Mouse (Mus musculus) adipocyte (in vitro differentiated cells): ENCODE data around the gene Rcbtb1.
"Not testable (repeated sequence)": the region's sequence is repeated elsewhere in the genome, so short reads cannot be mapped to it uniquely, and the experiment has no call there.

Source experiments
- DNase-seq: peaks from one replicate; pipeline ENCODE4 v3.0.0-alpha.2; 2016; ENCODE audit warnings: low spot score

Rcbtb1 gene

GRCm38 (mm10) chr14:59200711-59201603 is at the start of gene Rcbtb1:
Rcbtb1 (plus strand) TSS chr14:59201209.
- peak; percentile 88 for DNase-seq

GRCm38 (mm10) chr14:59155589-59155988 is 45.4 kb upstream of the Rcbtb1 start:
- peak; percentile 42 for DNase-seq

- DNase-seq, result no peak
Observed at GRCm38 (mm10) chr14:59157016-59157698, 43.9 kb upstream of the Rcbtb1 start.

DNA sequence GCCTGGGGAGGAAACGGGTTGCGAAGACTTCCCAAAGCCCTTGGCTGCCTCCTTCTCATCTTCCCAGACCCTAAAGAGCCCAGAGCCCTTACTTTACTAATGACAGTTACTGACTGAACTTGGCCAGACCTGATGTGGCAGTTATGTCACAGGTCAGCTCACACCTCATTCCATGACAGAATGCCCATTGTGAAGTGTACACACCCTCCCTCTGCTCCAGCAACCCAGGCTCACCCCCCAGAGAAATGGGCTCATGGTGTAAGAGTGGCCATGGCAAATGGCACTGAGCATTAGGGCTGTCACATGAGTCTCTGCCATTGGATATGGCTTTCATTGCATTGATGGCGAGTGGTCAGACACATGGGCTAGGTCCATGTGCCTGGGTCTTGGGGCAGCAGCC is 22.4 kb upstream of the Rcbtb1 start, which contains the start of gene Gm5142:
Gene Gm5142 (minus strand): TSS at position 101 of the 400 bp plus-strand sequence.
- no peak for DNase-seq

- no peak for DNase-seq
Observed at GRCm38 (mm10) chr14:59182732-59183131, 18.3 kb upstream of the Rcbtb1 start.

DNA sequence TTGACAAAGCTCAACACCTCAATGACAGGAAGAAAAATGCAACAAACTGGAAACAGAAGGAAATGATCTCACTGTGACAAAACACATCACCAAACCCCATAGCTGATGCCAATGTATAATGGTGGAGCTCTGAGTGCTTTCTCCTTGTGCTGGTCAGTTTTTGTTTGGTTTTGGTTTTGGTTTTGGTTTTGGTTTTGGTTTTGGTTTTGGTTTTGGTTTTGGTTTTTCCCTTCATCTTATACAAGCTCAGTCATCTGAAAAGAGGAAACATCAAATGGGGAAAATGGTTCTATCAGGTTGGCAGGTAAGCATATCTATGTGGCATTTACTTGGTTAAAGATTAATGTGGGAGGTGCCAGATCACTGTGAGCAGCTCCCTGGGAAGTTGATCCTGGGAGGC is 15.5 kb upstream of the Rcbtb1 start:
- no peak for DNase-seq

DNA sequence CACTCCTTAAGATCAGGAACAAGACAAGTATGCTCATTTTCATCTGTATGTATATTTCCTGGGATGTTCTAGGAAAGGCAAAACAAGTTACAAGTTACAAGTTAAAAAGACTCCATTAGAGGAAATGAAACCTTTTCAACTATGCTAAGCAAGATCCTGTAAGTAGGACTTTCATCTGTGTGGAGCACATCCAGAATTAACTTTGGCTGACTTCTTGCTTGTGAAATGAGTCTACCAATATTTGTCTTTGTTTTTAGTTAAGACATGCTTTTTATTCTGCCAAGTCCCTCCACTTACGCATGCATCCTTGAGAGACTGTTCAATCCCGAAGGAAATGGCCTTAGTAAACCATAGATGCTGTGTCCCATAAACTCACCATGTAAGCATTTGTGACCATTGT is 14.9 kb upstream of the Rcbtb1 start:
- no peak for DNase-seq

- DNase-seq, result no peak
Observed at GRCm38 (mm10) chr14:59201604-59202215, 701 bp downstream of the Rcbtb1 start.

GRCm38 (mm10) chr14:59205461-59205860 is 4.5 kb downstream of the Rcbtb1 start:
- DNase-seq, result no peak

DNA sequence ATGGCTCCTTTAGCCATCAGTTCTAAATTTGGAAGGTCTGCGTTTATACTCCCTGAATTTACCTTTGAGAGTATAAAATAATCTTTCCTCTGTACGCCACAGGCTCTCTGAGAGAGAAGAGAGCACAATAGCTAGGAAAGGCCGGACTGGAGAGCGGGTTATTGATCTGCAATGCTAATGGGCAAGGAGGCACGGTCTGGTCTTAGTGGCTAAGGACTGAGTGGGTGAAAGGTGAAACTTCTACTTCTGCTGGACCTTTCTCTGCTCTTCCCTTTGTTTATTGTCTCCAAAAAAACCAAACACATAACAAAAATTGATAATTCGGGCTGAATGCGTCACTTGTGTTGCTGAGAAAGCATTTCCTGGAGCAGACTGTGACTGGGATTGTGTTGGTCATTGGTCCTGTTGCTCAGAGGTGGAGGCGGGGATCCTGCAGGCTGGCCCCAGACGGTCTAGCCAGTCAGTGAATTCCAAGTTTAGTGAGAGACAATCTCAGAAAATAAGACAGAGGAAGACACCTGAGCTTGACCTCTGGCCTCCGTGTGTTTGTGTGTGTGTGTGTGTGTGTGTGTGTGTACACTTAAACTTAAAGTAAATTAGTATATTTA is 5.1 kb downstream of the Rcbtb1 start:
- no peak for DNase-seq

DNA sequence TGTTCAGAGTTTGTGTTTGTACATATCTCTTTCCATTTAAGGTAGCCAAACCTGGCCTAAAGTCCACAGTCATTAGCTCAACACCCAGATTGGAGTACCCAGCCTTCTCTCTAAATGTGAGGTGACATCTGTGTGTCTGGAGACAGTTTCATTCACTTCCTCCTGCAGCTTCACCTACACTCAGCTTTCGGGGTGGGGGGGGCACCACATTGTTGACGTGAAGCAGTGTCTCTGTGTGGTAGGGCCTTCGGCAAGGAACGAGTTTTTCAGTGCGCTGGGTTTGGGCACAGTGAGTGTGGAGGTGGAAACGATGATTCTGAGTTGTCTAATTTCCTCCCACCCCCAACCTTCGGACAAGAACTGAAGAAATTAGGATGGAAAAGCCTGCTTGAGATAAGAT is 8.0 kb downstream of the Rcbtb1 start:
- DNase-seq, result no peak

DNA sequence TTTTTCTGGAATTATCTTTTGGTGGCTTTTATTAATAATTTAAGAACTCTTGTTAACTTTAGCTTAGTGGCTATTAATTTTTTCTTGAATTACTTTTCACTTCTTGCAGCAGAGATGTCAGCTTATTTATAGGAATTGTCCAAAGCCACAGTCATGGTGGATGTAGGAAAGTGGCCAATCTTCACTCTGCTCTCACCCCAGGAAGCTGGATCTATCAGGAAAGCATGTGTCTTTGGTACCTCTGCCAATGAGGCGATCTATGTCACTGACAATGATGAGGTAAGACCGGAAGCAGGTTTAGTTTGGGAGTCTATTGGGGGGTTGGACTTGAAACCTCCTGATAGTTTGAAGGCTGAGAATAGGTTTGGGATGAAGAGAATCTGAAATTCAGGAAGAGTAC is 8.8 kb downstream of the Rcbtb1 start:
- no peak for DNase-seq

- no peak for DNase-seq
Observed at GRCm38 (mm10) chr14:59219241-59219640, 18.2 kb downstream of the Rcbtb1 start.

- no peak for DNase-seq
Observed at GRCm38 (mm10) chr14:59226240-59226639, 25.2 kb downstream of the Rcbtb1 start.

- DNase-seq, result no peak
Observed at GRCm38 (mm10) chr14:59229822-59230221, 28.8 kb downstream of the Rcbtb1 start.

GRCm38 (mm10) chr14:59230331-59230966 is 29.4 kb downstream of the Rcbtb1 start:
- DNase-seq, result no peak

DNA sequence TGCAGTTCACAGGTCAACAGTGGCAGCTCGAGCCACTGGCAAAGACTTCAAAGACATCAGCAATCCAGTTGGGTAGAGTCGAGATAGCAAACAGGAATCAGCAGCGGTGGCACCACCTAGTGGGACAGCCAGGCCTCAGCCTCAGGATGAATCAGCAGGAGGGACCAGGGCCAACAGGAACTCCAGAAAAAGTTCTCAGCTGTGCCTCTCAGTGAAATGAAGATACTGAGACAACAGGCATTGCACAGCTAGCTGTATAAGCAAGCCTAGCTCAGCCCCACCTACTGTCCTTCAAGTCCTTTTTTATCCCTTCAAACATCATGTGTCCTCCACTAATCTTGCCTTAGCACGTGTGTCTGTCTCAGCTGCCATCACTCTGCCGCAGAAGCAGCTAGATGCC is 31.0 kb downstream of the Rcbtb1 start:
- DNase-seq, result peak; percentile 61

GRCm38 (mm10) chr14:59233635-59234034 is 32.6 kb downstream of the Rcbtb1 start:
- no peak for DNase-seq

- peak; percentile 40 for DNase-seq
Observed at GRCm38 (mm10) chr14:59250350-59250749, 49.3 kb downstream of the Rcbtb1 start.

DNA sequence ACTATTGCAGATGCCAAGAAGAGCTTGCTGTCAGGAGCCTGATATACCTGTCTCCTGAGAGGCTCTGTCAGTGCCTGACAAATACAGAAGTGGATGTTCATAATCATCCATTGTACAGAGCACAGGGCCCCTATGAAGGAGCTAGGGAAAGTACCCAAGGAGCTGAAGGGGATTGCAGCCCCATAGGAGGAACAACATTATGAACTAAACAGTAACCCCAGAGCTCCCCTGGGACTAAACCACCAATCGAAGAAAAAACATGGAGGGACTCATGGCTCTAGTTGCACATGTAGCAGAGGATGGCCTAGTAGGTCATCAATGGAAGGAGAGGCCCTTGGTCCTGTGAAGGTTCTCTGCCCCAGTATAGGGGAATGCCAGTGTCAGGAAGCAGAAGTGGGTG is 54.9 kb downstream of the Rcbtb1 start:
- DNase-seq, result not testable (repeated sequence)

- DNase-seq, result peak; percentile 27
Observed at GRCm38 (mm10) chr14:59260056-59260455, 59.0 kb downstream of the Rcbtb1 start, which contains the start of gene Gm6904. Gm6904 (minus strand) TSS chr14:59260216.

- not testable (repeated sequence) for DNase-seq
Observed at GRCm38 (mm10) chr14:59274961-59275360, 74.0 kb downstream of the Rcbtb1 start.
